Mouse (Mus musculus): Measurements from ENCODE around the gene Cdc42se2. TPM values are rescaled to one million over a fixed set of nuclear protein-coding genes. Genes with fewer than 3 reads are reported as not detected.

Gene Cdc42se2
- 144 and 160 TPM in 2 replicates for polyA plus RNA-seq (2016; fragmentation: Nextera tagmentation; extraction: Ambion mirVana)

GRCm38 (mm10) chr11:54787488-54788474 is at the start of gene Cdc42se2:
Cdc42se2 (minus strand) TSS chr11:54787675.
- DNase-seq (ENCODE audit: low spot score), result peak; percentile 99
- Histone ChIP-seq H3K4me3 (peak within 1 kb of the TSS; percentile 96), H3K27me3 (replicated peaks; ENCODE audit: low read depth, poor library complexity, severe bottlenecking) (no peaks in the 10 kb centered on the region), H3K27ac (replicated peaks) (peak within 1 kb of the TSS; percentile 98), H3K9me3 (no peaks in the 10 kb centered on the region), H3K36me3 (replicated peaks) (peaks cover 12% of the 10 kb centered on the region; the same call in 1 of the 2 replicates), H3K4me1 (peaks cover 20% of the 10 kb centered on the region)
- WGBS, result 4% methylated on average over 56 of the region's 56 CpGs

GRCm38 (mm10) chr11:54836106-54836505 is 48.6 kb upstream of the Cdc42se2 start:
- H3K9me3 ChIP-seq, result no peaks in the 10 kb centered on the region
- WGBS, result 82% methylated on average over 9 of the region's 9 CpGs
- H3K4me1 ChIP-seq, result no peaks in the 10 kb centered on the region
- H3K27ac ChIP-seq (replicated peaks), result no peak overlapping the region
- no peak overlapping the region for H3K4me3 ChIP-seq
- DNase-seq (ENCODE audit: low spot score), result no peak
- no peaks in the 10 kb centered on the region for H3K27me3 ChIP-seq (replicated peaks; ENCODE audit: low read depth, poor library complexity, severe bottlenecking)
- H3K36me3 ChIP-seq (replicated peaks), result no peaks in the 10 kb centered on the region

GRCm38 (mm10) chr11:54834596-54834995 is 47.1 kb upstream of the Cdc42se2 start:
- no peak overlapping the region for H3K27ac ChIP-seq (replicated peaks)
- H3K9me3 ChIP-seq, result no peaks in the 10 kb centered on the region
- H3K27me3 ChIP-seq (replicated peaks; ENCODE audit: low read depth, poor library complexity, severe bottlenecking), result no peaks in the 10 kb centered on the region
- no peak overlapping the region for H3K4me3 ChIP-seq
- 61% methylated on average over 2 of the region's 2 CpGs for WGBS
- no peak for DNase-seq (ENCODE audit: low spot score)
- H3K4me1 ChIP-seq, result no peaks in the 10 kb centered on the region
- no peaks in the 10 kb centered on the region for H3K36me3 ChIP-seq (replicated peaks)

- Histone ChIP-seq H3K36me3 (replicated peaks) (no peaks in the 10 kb centered on the region), H3K4me1 (no peaks in the 10 kb centered on the region), H3K27ac (replicated peaks) (no peak overlapping the region), H3K27me3 (replicated peaks; ENCODE audit: low read depth, poor library complexity, severe bottlenecking) (no peaks in the 10 kb centered on the region), H3K9me3 (no peaks in the 10 kb centered on the region), H3K4me3 (no peak overlapping the region)
- WGBS, result 90% methylated on average over 4 of the region's 4 CpGs
- no peak for DNase-seq (ENCODE audit: low spot score)
These were observed 46.4 kb upstream of the Cdc42se2 start for GRCm38 (mm10) chr11:54833833-54834232.

DNA sequence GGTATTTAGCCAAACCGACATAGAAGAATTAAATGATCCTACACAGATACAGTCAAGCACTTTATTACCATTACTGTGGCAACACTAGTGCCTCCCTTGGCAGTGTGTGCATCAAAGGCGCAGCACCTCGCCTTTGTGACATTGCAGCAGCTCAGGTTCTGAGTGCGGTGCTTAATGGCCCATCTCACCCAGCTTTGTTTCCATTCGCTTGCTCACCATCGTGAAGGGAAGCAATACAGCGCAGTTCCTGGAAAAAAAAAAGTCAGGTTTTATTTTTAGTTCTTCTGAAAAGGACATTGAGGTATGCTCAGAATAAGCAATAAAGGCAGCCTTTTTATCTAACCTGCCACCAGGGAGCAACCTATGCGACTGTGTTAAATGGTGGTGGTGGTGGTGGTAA is 39.3 kb upstream of the Cdc42se2 start:
- Histone ChIP-seq H3K9me3 (peaks cover 6% of the 10 kb centered on the region; the same call in 1 of the 2 replicates), H3K27me3 (replicated peaks; ENCODE audit: low read depth, poor library complexity, severe bottlenecking) (no peaks in the 10 kb centered on the region), H3K4me3 (no peak overlapping the region), H3K4me1 (no peaks in the 10 kb centered on the region), H3K36me3 (replicated peaks) (no peaks in the 10 kb centered on the region), H3K27ac (replicated peaks) (no peak overlapping the region)
- 94% methylated on average over 8 of the region's 8 CpGs for WGBS
- DNase-seq (ENCODE audit: low spot score), result no peak

DNA sequence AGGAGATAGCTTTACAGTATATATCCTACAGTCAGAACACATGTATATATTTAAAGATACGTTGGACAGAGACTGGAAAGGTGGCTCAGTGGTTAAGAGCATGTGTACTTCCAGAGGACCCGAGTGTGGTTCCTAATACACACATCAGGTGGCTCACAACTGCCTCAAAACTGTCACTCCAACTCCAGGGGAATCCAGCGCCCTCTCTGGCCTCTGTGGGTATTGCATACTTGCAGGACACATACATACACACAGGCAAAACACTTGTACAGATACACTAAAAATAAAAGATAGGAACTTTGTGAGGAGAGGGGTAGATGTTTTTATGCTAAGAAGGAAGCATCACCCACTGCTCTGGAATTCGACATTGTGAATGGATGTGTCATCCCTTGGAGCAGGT is 38.3 kb upstream of the Cdc42se2 start:
- Histone ChIP-seq H3K4me3 (no peak overlapping the region), H3K27me3 (replicated peaks; ENCODE audit: low read depth, poor library complexity, severe bottlenecking) (no peaks in the 10 kb centered on the region), H3K36me3 (replicated peaks) (no peaks in the 10 kb centered on the region), H3K4me1 (no peaks in the 10 kb centered on the region), H3K9me3 (peaks cover 6% of the 10 kb centered on the region; the same call in 1 of the 2 replicates), H3K27ac (replicated peaks) (no peak overlapping the region)
- no peak for DNase-seq (ENCODE audit: low spot score)
- 80% methylated on average over 4 of the region's 4 CpGs for WGBS

DNA sequence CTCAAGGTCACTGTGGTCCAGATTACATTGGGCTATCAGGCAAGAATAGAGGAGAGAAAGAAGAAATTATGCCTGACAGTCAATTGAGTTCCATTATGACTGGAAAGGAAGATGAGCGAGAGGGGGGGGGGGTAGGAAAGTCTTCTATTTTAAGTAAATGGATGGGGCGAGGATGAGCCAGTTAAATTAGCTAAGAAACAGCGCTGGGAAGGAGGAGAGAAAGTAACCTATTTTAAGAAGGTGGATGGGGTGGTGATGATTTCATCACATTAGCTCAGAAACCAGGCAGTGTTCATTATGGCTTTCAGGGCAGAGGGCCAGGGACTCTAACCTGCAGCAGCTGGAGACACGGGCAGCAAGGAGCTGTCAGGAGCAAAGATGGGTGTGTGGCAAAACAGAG is 36.0 kb upstream of the Cdc42se2 start:
- 90% methylated on average over 4 of the region's 4 CpGs for WGBS
- Histone ChIP-seq H3K27ac (replicated peaks) (no peak overlapping the region), H3K36me3 (replicated peaks) (no peaks in the 10 kb centered on the region), H3K4me1 (peaks cover 4% of the 10 kb centered on the region; the same call in 1 of the 2 replicates), H3K4me3 (no peak overlapping the region), H3K9me3 (peaks cover 6% of the 10 kb centered on the region; the same call in 1 of the 2 replicates), H3K27me3 (replicated peaks; ENCODE audit: low read depth, poor library complexity, severe bottlenecking) (no peaks in the 10 kb centered on the region)
- DNase-seq (ENCODE audit: low spot score), result no peak

DNA sequence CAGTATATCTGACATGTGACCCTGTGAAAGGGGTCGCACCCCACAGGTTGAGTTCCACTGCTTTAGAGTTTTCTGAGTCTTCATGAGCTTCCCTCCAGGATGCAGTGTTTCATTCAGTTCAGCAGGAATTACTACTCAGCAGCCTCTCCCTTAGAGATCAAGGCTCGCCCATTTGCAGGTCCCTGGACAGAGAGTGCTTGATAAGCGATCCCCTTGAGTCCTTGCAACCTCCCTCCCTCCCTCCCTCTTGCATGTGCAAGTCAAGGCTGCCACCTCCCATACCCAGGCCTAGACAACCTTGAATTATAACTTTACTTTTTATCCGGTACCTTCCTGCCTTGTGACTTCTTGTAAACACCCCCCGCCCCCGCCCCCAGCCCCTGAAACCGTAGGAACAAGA is 32.0 kb upstream of the Cdc42se2 start:
- WGBS, result 66% methylated on average over 7 of the region's 7 CpGs
- no peak for DNase-seq (ENCODE audit: low spot score)
- H3K4me1 ChIP-seq, result peaks cover 4% of the 10 kb centered on the region; the same call in 1 of the 2 replicates
- no peaks in the 10 kb centered on the region for H3K36me3 ChIP-seq (replicated peaks)
- H3K27me3 ChIP-seq (replicated peaks; ENCODE audit: low read depth, poor library complexity, severe bottlenecking), result no peaks in the 10 kb centered on the region
- H3K27ac ChIP-seq (replicated peaks), result no peak overlapping the region
- no peaks in the 10 kb centered on the region for H3K9me3 ChIP-seq
- no peak overlapping the region for H3K4me3 ChIP-seq

GRCm38 (mm10) chr11:54817449-54817848 is 30.0 kb upstream of the Cdc42se2 start:
- Histone ChIP-seq H3K27ac (replicated peaks) (no peak overlapping the region), H3K36me3 (replicated peaks) (no peaks in the 10 kb centered on the region), H3K4me3 (no peak overlapping the region), H3K9me3 (no peaks in the 10 kb centered on the region), H3K4me1 (peaks cover 16% of the 10 kb centered on the region), H3K27me3 (replicated peaks; ENCODE audit: low read depth, poor library complexity, severe bottlenecking) (no peaks in the 10 kb centered on the region)
- 84% methylated on average over 4 of the region's 4 CpGs for WGBS
- no peak for DNase-seq (ENCODE audit: low spot score)

- Histone ChIP-seq H3K4me3 (no peak overlapping the region), H3K27me3 (replicated peaks; ENCODE audit: low read depth, poor library complexity, severe bottlenecking) (no peaks in the 10 kb centered on the region), H3K36me3 (replicated peaks) (no peaks in the 10 kb centered on the region), H3K4me1 (peaks cover 24% of the 10 kb centered on the region), H3K27ac (replicated peaks) (no peak overlapping the region), H3K9me3 (no peaks in the 10 kb centered on the region)
- DNase-seq (ENCODE audit: low spot score), result no peak
These were observed 28.2 kb upstream of the Cdc42se2 start for GRCm38 (mm10) chr11:54815659-54816058.

DNA sequence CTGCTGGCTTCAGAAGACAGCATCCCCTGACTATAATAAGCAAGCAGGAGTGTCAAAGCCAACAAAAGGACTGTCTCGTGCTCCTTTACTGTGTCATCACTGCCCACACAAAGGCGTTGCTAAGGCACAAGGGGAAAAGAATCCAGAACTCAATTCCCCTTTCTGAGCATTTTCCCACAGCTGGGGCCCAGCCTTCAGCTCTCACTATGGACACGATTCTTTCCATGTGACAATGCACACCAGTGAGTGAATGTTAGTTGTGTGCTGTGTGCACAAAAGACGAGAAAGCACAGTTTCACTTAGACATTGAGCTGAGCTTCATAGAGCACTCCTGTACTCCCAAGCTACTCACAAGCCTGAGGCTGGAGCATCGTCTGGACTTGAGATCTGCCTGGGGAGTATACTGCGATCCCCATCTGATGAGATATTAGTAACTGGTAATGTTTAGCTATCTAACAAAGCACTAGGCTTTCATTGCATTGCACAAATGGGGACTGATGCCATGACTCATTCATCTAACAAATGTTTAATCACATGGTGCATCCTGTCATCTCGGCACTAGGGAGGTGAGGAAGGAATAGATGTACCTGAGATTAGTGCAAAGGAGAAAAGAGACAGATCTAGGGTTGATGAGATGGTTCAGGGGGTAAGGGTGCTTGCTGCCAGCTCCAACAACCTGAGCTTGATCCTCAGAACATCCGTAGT is 25.5 kb upstream of the Cdc42se2 start:
- DNase-seq (ENCODE audit: low spot score), result peak; percentile 25
- no peak overlapping the region for H3K4me3 ChIP-seq
- 62% methylated on average over 8 of the region's 8 CpGs for WGBS
- H3K4me1 ChIP-seq, result peaks cover 25% of the 10 kb centered on the region
- no peaks in the 10 kb centered on the region for H3K27me3 ChIP-seq (replicated peaks; ENCODE audit: low read depth, poor library complexity, severe bottlenecking)
- peak overlapping the region; percentile 55; the same call in 1 of the 2 replicates for H3K27ac ChIP-seq (replicated peaks)
- no peaks in the 10 kb centered on the region for H3K9me3 ChIP-seq
- no peaks in the 10 kb centered on the region for H3K36me3 ChIP-seq (replicated peaks)

GRCm38 (mm10) chr11:54812314-54812713 is 24.8 kb upstream of the Cdc42se2 start:
- 71% methylated on average over 4 of the region's 4 CpGs for WGBS
- peak overlapping the region; percentile 63; the same call in 1 of the 2 replicates for H3K27ac ChIP-seq (replicated peaks)

More at GRCm38 (mm10) chr11:54812314-54812713, 24.8 kb upstream of the Cdc42se2 start:
- Histone ChIP-seq H3K4me1 (peaks cover 25% of the 10 kb centered on the region), H3K36me3 (replicated peaks) (no peaks in the 10 kb centered on the region), H3K9me3 (no peaks in the 10 kb centered on the region), H3K27me3 (replicated peaks; ENCODE audit: low read depth, poor library complexity, severe bottlenecking) (no peaks in the 10 kb centered on the region), H3K4me3 (no peak overlapping the region)
- no peak for DNase-seq (ENCODE audit: low spot score)

All from embryonic facial prominence, embryonic 10.5 days (tissue).